Mouse (Mus musculus): ENCODE measurements around the gene 4930518I15Rik. TPM values are rescaled to one million over a fixed set of nuclear protein-coding genes. Genes with fewer than 3 reads are reported as not detected.

The 4930518I15Rik gene
- polyA plus RNA-seq, 1 experiment: 1.1 TPM

DNA sequence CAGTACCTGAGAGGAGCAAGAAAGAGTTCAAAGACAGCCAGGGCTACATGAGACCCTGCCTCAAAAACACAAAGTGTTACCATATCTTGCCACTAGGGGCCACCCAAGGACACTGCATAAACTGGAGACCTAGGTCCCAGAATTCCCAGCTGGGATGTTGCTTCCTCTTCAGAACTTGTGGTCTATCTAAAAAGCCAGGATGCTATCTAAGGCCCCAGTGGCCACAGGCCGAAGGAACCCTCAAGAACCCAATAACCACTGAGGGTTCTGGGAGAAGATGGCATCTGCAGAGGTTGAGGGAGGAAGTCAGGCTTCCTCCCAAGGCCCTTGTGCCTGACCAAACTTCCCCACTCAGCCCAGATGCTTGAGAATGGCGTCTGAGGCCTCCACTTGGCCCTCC is 48.2 kb downstream of the 4930518I15Rik start:
- H3K4me1 ChIP-seq (ENCODE audit: control insufficient read depth, insufficient read depth, low read length): peaks cover 13% of the 10 kb centered on the region

DNA sequence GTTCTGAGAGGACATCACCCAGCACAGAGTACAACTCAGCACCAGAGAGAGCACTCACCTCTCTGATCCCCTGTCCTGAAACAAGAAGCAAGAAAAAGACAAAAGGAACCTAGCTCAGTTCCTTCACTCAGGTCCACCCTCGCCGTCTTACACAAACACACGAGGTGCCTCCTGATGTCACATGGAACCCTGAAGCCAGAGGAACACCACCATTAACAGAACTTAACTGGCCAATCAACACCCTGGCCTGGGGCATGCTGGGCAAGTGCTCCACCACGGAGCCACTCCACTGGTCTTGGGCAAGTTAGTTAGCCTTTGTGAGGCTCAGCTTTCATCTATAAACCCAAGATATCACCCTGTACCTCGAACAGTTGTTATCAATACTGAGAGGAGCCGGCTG is 50.9 kb downstream of the 4930518I15Rik start:
- H3K27ac ChIP-seq (ENCODE audit: control insufficient read depth, insufficient read depth, low read depth, low read length): no peak overlapping the region
- no peak for TF ChIP-seq CTCF (IDR thresholded peaks at IDR 0.05; ENCODE audit: control insufficient read depth, insufficient read depth, insufficient replicate concordance, low read depth, low read length)
- no peak for TF ChIP-seq POLR2A (IDR thresholded peaks at IDR 0.05; ENCODE audit: control insufficient read depth, low read depth, low read length)
- H3K27me3 ChIP-seq (ENCODE audit: control insufficient read depth, insufficient read depth, low read length): no peaks in the 10 kb centered on the region
- no peak overlapping the region for H3K4me3 ChIP-seq (ENCODE audit: control insufficient read depth, low read depth, low read length)
- no peaks in the 10 kb centered on the region for H3K36me3 ChIP-seq (ENCODE audit: control insufficient read depth, insufficient read depth, low read length)
- H3K4me1 ChIP-seq (ENCODE audit: control insufficient read depth, insufficient read depth, low read length): peaks cover 13% of the 10 kb centered on the region

More for the DNA sequence above, 48.2 kb downstream of the 4930518I15Rik start:
- peak; percentile 12; the same call in 1 of the 2 replicates for TF ChIP-seq CTCF (IDR thresholded peaks at IDR 0.05; ENCODE audit: control insufficient read depth, insufficient read depth, insufficient replicate concordance, low read depth, low read length)
- TF ChIP-seq POLR2A (IDR thresholded peaks at IDR 0.05; ENCODE audit: control insufficient read depth, low read depth, low read length): no peak
- H3K27me3 ChIP-seq (ENCODE audit: control insufficient read depth, insufficient read depth, low read length): no peaks in the 10 kb centered on the region
- no peak overlapping the region for H3K4me3 ChIP-seq (ENCODE audit: control insufficient read depth, low read depth, low read length)
- no peak overlapping the region for H3K27ac ChIP-seq (ENCODE audit: control insufficient read depth, insufficient read depth, low read depth, low read length)
- H3K36me3 ChIP-seq (ENCODE audit: control insufficient read depth, insufficient read depth, low read length): no peaks in the 10 kb centered on the region

Other genes starting within 250 kb of the 4930518I15Rik start
- gene Dlgap4, start 244.2 kb downstream of the 4930518I15Rik start, polyA plus RNA-seq (2012; rRNA removed): 175 and 196 TPM in 2 replicates
- gene Myl9, start 82.5 kb downstream of the 4930518I15Rik start, polyA plus RNA-seq (2012; rRNA removed): 68.0 and 106 TPM in 2 replicates
- gene Tgif2, start 17.9 kb downstream of the 4930518I15Rik start, polyA plus RNA-seq (2012; rRNA removed): 11.0 and 12.7 TPM in 2 replicates
- 73.0 and 80.2 TPM in 2 replicates for gene Rab5if, start 5.2 kb upstream of the 4930518I15Rik start, polyA plus RNA-seq (2012; rRNA removed)
- gene Sla2, start 29.2 kb upstream of the 4930518I15Rik start, polyA plus RNA-seq (2012; rRNA removed): 0.14 and 0.16 TPM in 2 replicates
- gene Ndrg3, start 134.1 kb upstream of the 4930518I15Rik start, polyA plus RNA-seq (2012; rRNA removed): 344 and 368 TPM in 2 replicates
- gene Dsn1, start 149.2 kb upstream of the 4930518I15Rik start, polyA plus RNA-seq (2012; rRNA removed): 20.9 and 25.9 TPM in 2 replicates
- gene Soga1, start 221.3 kb upstream of the 4930518I15Rik start, polyA plus RNA-seq (2012; rRNA removed): 3.3 and 4.5 TPM in 2 replicates
- 0.41 TPM in 1 of 2 replicates, not detected in the other for gene Tldc2, start 229.1 kb upstream of the 4930518I15Rik start, polyA plus RNA-seq (2012; rRNA removed)

Data from testis, adult 2 months (tissue).